Comparison of ENCODE assay signal across 9 mouse cellular contexts in the genomic region with DNA sequence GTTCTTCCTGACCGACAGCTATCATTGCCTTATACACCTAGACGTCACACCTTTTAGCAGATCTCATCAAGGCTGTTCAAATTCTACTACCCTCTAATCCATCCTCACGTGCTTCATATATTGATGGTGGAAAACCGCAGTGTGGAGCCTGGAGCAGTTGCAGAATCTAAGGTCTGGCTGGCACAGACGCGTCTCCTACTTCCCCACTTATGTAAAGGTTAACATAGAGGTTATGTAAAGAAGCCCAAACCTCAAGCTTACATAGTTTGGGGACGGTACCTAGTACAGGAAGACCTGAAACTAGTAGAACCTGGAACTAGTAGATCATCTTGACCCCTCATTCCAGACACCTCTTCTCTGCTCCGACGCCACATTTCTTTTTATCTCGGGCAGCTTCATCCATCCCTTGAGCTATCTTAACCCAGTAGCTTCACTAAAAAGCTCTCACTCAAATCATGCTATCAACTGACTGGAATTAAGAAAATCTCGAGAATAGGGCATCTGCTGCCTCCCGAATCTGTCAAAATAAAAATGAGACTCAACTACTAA. TPM values are rescaled to one million over a fixed set of nuclear protein-coding genes. Genes with fewer than 3 reads are reported as not detected.
DNase-seq lines count a peak whose midpoint lies in the region; ATAC-seq and TF ChIP-seq lines count a peak whose summit lies in the region.
"Had no signal": no experiment of that assay in that cellular context is flagged by ENCODE, and none has a peak within 500 bp of the region (broad histone marks: within the 10 kb centered on the region; RNA-seq: fewer than 3 reads in every experiment).

No protein-coding gene starts in this region.

- no peak for TF ChIP-seq EP300 in stomach, postnatal 0 days (optimal IDR thresholded peaks at IDR 0.05)

- no peaks in the 10 kb centered on the region for H3K27me3 ChIP-seq in G1E (ENCODE audit: insufficient read depth, low read length)
- H3K27me3 ChIP-seq in forebrain, embryonic 14.5 days (replicated peaks; ENCODE audit: control insufficient read depth, insufficient read depth, low read length) = no peaks in the 10 kb centered on the region
- H3K27me3 ChIP-seq in liver, embryonic 13.5 days = no peaks in the 10 kb centered on the region
- no peaks in the 10 kb centered on the region for H3K27me3 ChIP-seq in stomach, postnatal 0 days (ENCODE audit: control insufficient read depth, insufficient read depth, low read length)

- peaks cover 17% of the 10 kb centered on the region for H3K4me1 ChIP-seq in G1E (ENCODE audit: insufficient read depth, low read depth, low read length)
- H3K4me1 ChIP-seq in forebrain, embryonic 14.5 days (ENCODE audit: control insufficient read depth, insufficient read depth, low read length) = peaks cover 8% of the 10 kb centered on the region; the same call in 1 of the 2 replicates
- peaks cover 17% of the 10 kb centered on the region for H3K4me1 ChIP-seq in liver, embryonic 13.5 days (replicated peaks)
- no peaks in the 10 kb centered on the region for H3K4me1 ChIP-seq in stomach, postnatal 0 days (replicated peaks; ENCODE audit: control insufficient read depth, insufficient read depth)

- H3K36me3 ChIP-seq in G1E (replicated peaks) = peaks cover 21% of the 10 kb centered on the region
- H3K36me3 ChIP-seq in forebrain, embryonic 14.5 days (ENCODE audit: control insufficient read depth, insufficient read depth, low read length) = peaks cover 9% of the 10 kb centered on the region
- H3K36me3 ChIP-seq in liver, embryonic 13.5 days = peaks cover 3% of the 10 kb centered on the region; the same call in 1 of the 2 replicates
- no peaks in the 10 kb centered on the region for H3K36me3 ChIP-seq in stomach, postnatal 0 days (ENCODE audit: control insufficient read depth, insufficient read depth, low read length)

- intact Hi-C loops in left cerebral cortex, postnatal 4 days (cut with DNase I) = loop anchor here (2.0 kb wide), 1 partner anchor 101 kb away; no protein-coding TSS in a partner anchor

- peak overlapping the region; percentile 94 for H3K27ac ChIP-seq in forebrain, embryonic 14.5 days (ENCODE audit: low read depth, low read length)
- H3K27ac ChIP-seq in liver, embryonic 13.5 days = peak overlapping the region; percentile 66
- H3K27ac ChIP-seq in stomach, postnatal 0 days (replicated peaks) = peak overlapping the region; percentile 69; the same call in 1 of the 2 replicates

- TF ChIP-seq CTCF in G1E (IDR thresholded peaks at IDR 0.05; ENCODE audit: low read depth, low read length) = no peak
- TF ChIP-seq CTCF in stomach, postnatal 0 days (IDR thresholded peaks at IDR 0.05; ENCODE audit: low read depth) = no peak

- whole genome bisulfite sequencing in forebrain, embryonic 14.5 days = 14% methylated on average over 12 of the region's 12 CpGs
- 7% methylated on average over 12 of the region's 12 CpGs for WGBS in liver, embryonic 13.5 days (ENCODE audit: insufficient replicate concordance)
- 7% methylated on average over 12 of the region's 12 CpGs for WGBS in stomach, postnatal 0 days

- peak overlapping the region; percentile 75 for H3K9ac ChIP-seq in forebrain, embryonic 14.5 days (ENCODE audit: low read length)
- H3K9ac ChIP-seq in liver, embryonic 13.5 days = peak overlapping the region; percentile 79
- H3K9ac ChIP-seq in stomach, postnatal 0 days (ENCODE audit: low read length) = peak overlapping the region; percentile 53

- H3K9me3 ChIP-seq in G1E (replicated peaks) = no peaks in the 10 kb centered on the region
- H3K9me3 ChIP-seq in forebrain, embryonic 14.5 days (replicated peaks; ENCODE audit: control insufficient read depth, low read length) = no peaks in the 10 kb centered on the region
- no peaks in the 10 kb centered on the region for H3K9me3 ChIP-seq in liver, embryonic 13.5 days (replicated peaks)
- no peaks in the 10 kb centered on the region for H3K9me3 ChIP-seq in stomach, postnatal 0 days (ENCODE audit: control insufficient read depth, low read length)

- DNase-seq in kidney, adult 9 months = peak; percentile 6
- DNase-seq in kidney, postnatal 14 days = no peak
- DNase-seq in G1E (ENCODE audit: low spot score) = no peak
- no peak for DNase-seq in forebrain, embryonic 14.5 days (ENCODE audit: low spot score)
- DNase-seq in liver, embryonic 13.5 days = no peak
- no peak for DNase-seq in stomach, postnatal 0 days (ENCODE audit: low spot score)
- no peak for DNase-seq in left cerebral cortex, postnatal 4 days
- DNase-seq in adrenal gland, adult (ENCODE audit: inconsistent age in 2 of 2, low spot score in 1 of 2) = no peak

- H3K4me2 ChIP-seq in forebrain, embryonic 14.5 days (ENCODE audit: low read length) = peak overlapping the region; percentile 76
- H3K4me2 ChIP-seq in liver, embryonic 13.5 days = peak overlapping the region; percentile 76
- peak overlapping the region; percentile 75 for H3K4me2 ChIP-seq in stomach, postnatal 0 days (replicated peaks; ENCODE audit: low read depth)

- peak overlapping the region; percentile 92 for H3K4me3 ChIP-seq in G1E (ENCODE audit: low read depth, low read length)
- H3K4me3 ChIP-seq in forebrain, embryonic 14.5 days (ENCODE audit: low read depth, low read length) = peak overlapping the region; percentile 53
- H3K4me3 ChIP-seq in liver, embryonic 13.5 days (replicated peaks) = peak overlapping the region; percentile 80
- peak overlapping the region; percentile 71 for H3K4me3 ChIP-seq in stomach, postnatal 0 days (ENCODE audit: low read depth, low read length)

- ATAC-seq in G1E (ENCODE audit: extremely low read depth, insufficient number of reproducible peaks, low FRiP score, poor library complexity, severe bottlenecking) = no peak
- ATAC-seq in forebrain, embryonic 14.5 days = peak; percentile 11; the same call in 1 of the 2 replicates
- peak; percentile 48 for ATAC-seq in liver, embryonic 13.5 days (ENCODE audit: low read depth)
- ATAC-seq in stomach, postnatal 0 days (ENCODE audit: low FRiP score, low TSS enrichment) = peak; percentile 5; the same call in 1 of the 2 replicates

RNA-seq across cellular contexts. Expression of a gene that starts 0.5 kb away (rescaled TPM):
- total RNA-seq in G1E (2014; fragmentation: Nextera tagmentation) (18.1 and 18.4 TPM in 2 replicates), G1E (2017) (23.2 and 23.9 TPM in 2 replicates)
- polyA plus RNA-seq in G1E (2012) = 15.9 and 17.5 TPM in 2 replicates
- 38.9 and 44.5 TPM in 2 replicates for polyA plus RNA-seq in forebrain, embryonic 14.5 days (2014; fragmentation: Nextera tagmentation; extraction: Ambion mirVana)
- polyA plus RNA-seq in liver, embryonic 13.5 days (2015; fragmentation: Nextera tagmentation; extraction: Ambion mirVana) = 17.5 and 22.9 TPM in 2 replicates
- 22.7 and 22.8 TPM in 2 replicates for polyA plus RNA-seq in stomach, postnatal 0 days (2015; fragmentation: Nextera tagmentation; extraction: Ambion mirVana)
- total RNA-seq in left cerebral cortex, postnatal 4 days (2021) = 10 to 100 TPM; 21.8 to 24.2 TPM

RNA-seq across cellular contexts. Expression of a gene that starts 40.9 kb away (rescaled TPM):
- total RNA-seq in G1E (2014; fragmentation: Nextera tagmentation) = 0.08 TPM in 1 of 2 replicates, not detected in the other
- 0.17 and 0.38 TPM in 2 replicates for total RNA-seq in G1E (2017)
- polyA plus RNA-seq in G1E (2012) = not detected in 2 replicates
- polyA plus RNA-seq in forebrain, embryonic 14.5 days (2014; fragmentation: Nextera tagmentation; extraction: Ambion mirVana) = 8.8 and 13.3 TPM in 2 replicates
- 0.09 and 0.13 TPM in 2 replicates for polyA plus RNA-seq in liver, embryonic 13.5 days (2015; fragmentation: Nextera tagmentation; extraction: Ambion mirVana)
- polyA plus RNA-seq in stomach, postnatal 0 days (2015; fragmentation: Nextera tagmentation; extraction: Ambion mirVana) = 1.0 and 2.1 TPM in 2 replicates
- 10 to 100 TPM; 51.8 to 59.0 TPM for total RNA-seq in left cerebral cortex, postnatal 4 days (2021)
- total RNA-seq: neutrophil, adult 5-6 weeks had no signal
